Mouse (Mus musculus): ENCODE measurements around the gene Ddr2. TPM values are rescaled to one million over a fixed set of nuclear protein-coding genes. Genes with fewer than 3 reads are reported as not detected.

Ddr2 gene
- polyA plus RNA-seq (2015; fragmentation: Nextera tagmentation; extraction: Ambion mirVana) = 25.5 and 29.7 TPM in 2 replicates

GRCm38 (mm10) chr1:170110516-170111332 is at the start of gene Ddr2:
TSS of gene Ddr2 (minus strand) at chr1:170110762.

GRCm38 (mm10) chr1:169968792-169969515 is 141.6 kb downstream of the Ddr2 start, which contains the start of gene Hsd17b7:
TSS of gene Hsd17b7 (minus strand) at chr1:169969241.

DNA sequence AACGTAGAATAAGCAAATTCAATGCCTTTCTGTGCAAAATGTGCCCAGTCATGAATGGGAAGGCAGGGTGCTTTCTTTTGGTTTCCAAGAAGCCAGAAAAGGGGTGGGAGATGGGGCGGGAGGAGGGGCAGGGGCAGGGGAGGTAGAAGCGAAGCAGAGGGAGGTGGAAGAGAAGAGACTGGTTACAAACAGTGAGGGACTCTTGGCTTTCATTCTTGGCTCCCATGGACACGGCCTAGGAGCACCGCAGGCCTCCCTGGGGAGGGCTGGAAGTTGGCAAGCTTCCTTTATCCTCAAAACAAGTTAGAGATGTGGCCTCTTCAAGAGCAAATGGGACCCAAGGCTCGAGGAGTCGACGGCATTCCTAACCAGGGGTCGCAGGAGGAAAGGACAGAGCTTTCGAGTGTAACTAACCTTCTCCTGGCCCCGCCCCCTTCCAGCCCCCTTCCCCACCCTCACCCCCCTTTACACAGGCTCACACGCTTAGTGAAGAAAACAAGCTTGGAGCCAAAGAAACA is 182.0 kb downstream of the Ddr2 start, which contains the start of gene Ccdc190:
Gene Ccdc190, plus strand, starts transcription at position 195 of the 518 bp plus-strand sequence.

Other genes starting within 250 kb of the Ddr2 start
- gene Ccdc190, start 182.1 kb downstream of the Ddr2 start, polyA plus RNA-seq (2015; fragmentation: Nextera tagmentation; extraction: Ambion mirVana) = not detected in 2 replicates
- 6.2 and 7.2 TPM in 2 replicates for gene Hsd17b7, start 141.5 kb downstream of the Ddr2 start, polyA plus RNA-seq (2015; fragmentation: Nextera tagmentation; extraction: Ambion mirVana)
- gene Uap1, start 64.2 kb upstream of the Ddr2 start, polyA plus RNA-seq (2015; fragmentation: Nextera tagmentation; extraction: Ambion mirVana) = 30.8 and 36.5 TPM in 2 replicates
- 1.8 and 2.4 TPM in 2 replicates for gene Uhmk1, start 104.6 kb upstream of the Ddr2 start, polyA plus RNA-seq (2015; fragmentation: Nextera tagmentation; extraction: Ambion mirVana)
- not detected in 2 replicates for gene Sh2d1b2, start 122.0 kb upstream of the Ddr2 start, polyA plus RNA-seq (2015; fragmentation: Nextera tagmentation; extraction: Ambion mirVana)
- gene Sh2d1b1, start 166.6 kb upstream of the Ddr2 start, polyA plus RNA-seq (2015; fragmentation: Nextera tagmentation; extraction: Ambion mirVana) = 0.08 TPM in 1 of 2 replicates, not detected in the other
- 0.41 and 0.55 TPM in 2 replicates for gene Gm7694, start 195.6 kb upstream of the Ddr2 start, polyA plus RNA-seq (2015; fragmentation: Nextera tagmentation; extraction: Ambion mirVana)
- gene Spata46, start 198.0 kb upstream of the Ddr2 start, polyA plus RNA-seq (2015; fragmentation: Nextera tagmentation; extraction: Ambion mirVana) = 0.19 and 0.23 TPM in 2 replicates

All from skeletal muscle tissue, postnatal 0 days (tissue).